ENCODE assay signal across 28 mouse cellular contexts in the genomic region with DNA sequence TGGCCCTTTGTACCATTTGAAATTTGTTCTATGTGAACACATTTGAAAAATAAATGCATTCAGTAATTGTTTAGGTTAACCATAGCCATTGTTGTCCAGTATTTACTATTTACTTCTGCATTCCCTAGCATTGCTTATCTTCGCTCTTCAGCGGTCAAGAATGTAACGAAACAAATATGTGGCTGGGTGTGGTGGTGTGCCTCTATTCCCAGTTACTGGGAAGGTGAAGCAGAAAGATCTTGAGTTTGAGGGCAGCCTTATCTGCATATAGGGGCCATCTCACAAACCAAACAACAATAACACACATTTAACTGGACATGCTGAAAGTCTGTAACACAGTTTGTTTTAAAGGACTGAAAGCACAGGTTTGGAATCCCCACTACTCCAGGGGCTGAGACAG.
"Had no signal": no experiment of that assay in that cellular context is flagged by ENCODE, and none has a peak within 500 bp of the region (broad histone marks: within the 10 kb centered on the region; RNA-seq: fewer than 3 reads in every experiment).

No protein-coding gene starts in this region.

- H3K4me2 ChIP-seq: limb, embryonic 12.5 days; limb, embryonic 13.5 days; limb, embryonic 15.5 days; liver, embryonic 13.5 days; liver, embryonic 15.5 days; lung, embryonic 14.5 days; lung, embryonic 15.5 days; midbrain, embryonic 11.5 days; midbrain, embryonic 12.5 days; midbrain, embryonic 13.5 days; midbrain, embryonic 15.5 days; neural tube, embryonic 12.5 days had no signal

- DNase-seq: layer of hippocampus, postnatal 36 days; left cerebral cortex, postnatal 4 days; liver, embryonic 13.5 days; lung, adult 2 months; lung, embryonic 14.5 days; lung, postnatal 10 days; lung, postnatal 14 days; lung, postnatal 36 days; lung, postnatal 4 days; midbrain, embryonic 14.5 days had no signal

- H3K27ac ChIP-seq: left cerebral cortex, adult 2 months; limb, embryonic 10.5 days; limb, embryonic 12.5 days; limb, embryonic 13.5 days; limb, embryonic 15.5 days; liver, embryonic 13.5 days; liver, embryonic 14.5 days; liver, embryonic 15.5 days; lung, embryonic 15.5 days; macrophage; midbrain, embryonic 10.5 days; midbrain, embryonic 12.5 days; midbrain, embryonic 13.5 days; midbrain, embryonic 15.5 days; neural tube, embryonic 12.5 days had no signal

- H3K9me3 ChIP-seq: limb, embryonic 10.5 days; limb, embryonic 12.5 days; limb, embryonic 13.5 days; limb, embryonic 15.5 days; liver, embryonic 13.5 days; liver, embryonic 15.5 days; lung, embryonic 15.5 days; megakaryocyte, embryonic 14.5 days; midbrain, embryonic 10.5 days; midbrain, embryonic 12.5 days; midbrain, embryonic 13.5 days; midbrain, embryonic 15.5 days; neural tube, embryonic 12.5 days had no signal

- H3K4me1 ChIP-seq: limb, embryonic 10.5 days; limb, embryonic 12.5 days; limb, embryonic 13.5 days; limb, embryonic 15.5 days; liver, embryonic 15.5 days; lung, embryonic 15.5 days; megakaryocyte, embryonic 14.5 days; midbrain, embryonic 10.5 days; midbrain, embryonic 12.5 days; midbrain, embryonic 13.5 days; midbrain, embryonic 15.5 days; neural tube, embryonic 12.5 days had no signal

- H3K36me3 ChIP-seq: limb, embryonic 10.5 days; limb, embryonic 12.5 days; limb, embryonic 13.5 days; limb, embryonic 15.5 days; liver, embryonic 13.5 days; liver, embryonic 15.5 days; lung, embryonic 15.5 days; midbrain, embryonic 10.5 days; midbrain, embryonic 12.5 days; midbrain, embryonic 13.5 days; midbrain, embryonic 15.5 days; neural tube, embryonic 12.5 days had no signal

- H3K4me3 ChIP-seq: left cerebral cortex, adult 2 months; limb, embryonic 10.5 days; limb, embryonic 12.5 days; limb, embryonic 13.5 days; limb, embryonic 15.5 days; liver, embryonic 13.5 days; liver, embryonic 15.5 days; lung, embryonic 15.5 days; megakaryocyte, embryonic 14.5 days; midbrain, embryonic 10.5 days; midbrain, embryonic 12.5 days; midbrain, embryonic 13.5 days; midbrain, embryonic 15.5 days; myocyte; neural tube, embryonic 12.5 days had no signal

- H3K27me3 ChIP-seq: limb, embryonic 12.5 days; limb, embryonic 13.5 days; liver, embryonic 13.5 days; liver, embryonic 15.5 days; lung, embryonic 15.5 days; midbrain, embryonic 12.5 days; midbrain, embryonic 13.5 days; midbrain, embryonic 15.5 days; neural tube, embryonic 12.5 days had no signal

- ATAC-seq: midbrain, embryonic 13.5 days; midbrain, embryonic 15.5 days; midbrain, embryonic 16.5 days had no signal

- H3K9ac ChIP-seq: limb, embryonic 12.5 days; limb, embryonic 13.5 days; limb, embryonic 15.5 days; liver, embryonic 13.5 days; liver, embryonic 14.5 days; liver, embryonic 15.5 days; lung, embryonic 14.5 days; lung, embryonic 15.5 days; midbrain, embryonic 12.5 days; midbrain, embryonic 13.5 days; midbrain, embryonic 15.5 days; neural tube, embryonic 12.5 days had no signal
